Mouse (Mus musculus) natural killer cell, adult 2 months (primary cell): ENCODE measurements at regions not wholly inside any gene's neighbourhood (a gene's known extent, or its start where the extent isn't known, plus 50 kb on each side); places are given as distances from the start of the nearest gene placed in this dataset.

Experiments used
- DNase-seq, 2 experiments: peaks; one replicate each; pipeline ENCODE4 v3.0.0; 2022; ENCODE audit warnings: low spot score in 2 of 2

- no peak for DNase-seq
These were observed 182.9 kb downstream of the Irs2 start for GRCm38 (mm10) chr8:10825192-10825926.

GRCm38 (mm10) chr8:10821901-10822300 is 186.4 kb downstream of the Irs2 start:
- no peak for DNase-seq

GRCm38 (mm10) chr8:10814499-10814898 is 193.8 kb downstream of the Irs2 start:
- no peak for DNase-seq

GRCm38 (mm10) chr8:10812060-10812670 is 196.1 kb downstream of the Irs2 start:
- DNase-seq = no peak

- no peak for DNase-seq
These were observed 201.2 kb downstream of the Irs2 start for GRCm38 (mm10) chr8:10807040-10807439.

GRCm38 (mm10) chr8:10805405-10806151 is 202.7 kb downstream of the Irs2 start:
- DNase-seq = no peak

- DNase-seq = no peak
These were observed 203.3 kb downstream of the Irs2 start for GRCm38 (mm10) chr8:10804974-10805373.

GRCm38 (mm10) chr8:10802003-10802402 is 206.3 kb downstream of the Irs2 start:
- DNase-seq = no peak

GRCm38 (mm10) chr8:10801580-10801979 is 206.7 kb downstream of the Irs2 start:
- no peak for DNase-seq

GRCm38 (mm10) chr8:10798444-10798843 is 209.8 kb downstream of the Irs2 start:
- no peak for DNase-seq

GRCm38 (mm10) chr8:10794367-10795189 is 213.7 kb downstream of the Irs2 start:
- DNase-seq = no peak

GRCm38 (mm10) chr8:10793670-10794366 is 214.4 kb downstream of the Irs2 start:
- DNase-seq = no peak

- DNase-seq = no peak
These were observed 219.6 kb downstream of the Irs2 start for GRCm38 (mm10) chr8:10788496-10789200.

GRCm38 (mm10) chr8:10785801-10786200 is 222.5 kb downstream of the Irs2 start:
- DNase-seq = no peak

GRCm38 (mm10) chr8:10785311-10785710 is 222.9 kb downstream of the Irs2 start:
- no peak for DNase-seq

- DNase-seq = no peak
These were observed 223.8 kb downstream of the Irs2 start for GRCm38 (mm10) chr8:10784481-10784880.

- DNase-seq = no peak
These were observed 226.4 kb downstream of the Irs2 start for GRCm38 (mm10) chr8:10781860-10782259.

GRCm38 (mm10) chr8:10779636-10780035 is 228.6 kb downstream of the Irs2 start:
- DNase-seq = no peak

GRCm38 (mm10) chr8:10775202-10776010 is 232.9 kb downstream of the Irs2 start:
- no peak for DNase-seq

- DNase-seq = no peak
These were observed 233.5 kb downstream of the Irs2 start for GRCm38 (mm10) chr8:10774778-10775177.
